Comparison of ENCODE assay signal across 18 mouse cellular contexts in genomic region chr1:172504756-172505155, GRCm38 (mm10). TPM values are rescaled to one million over a fixed set of nuclear protein-coding genes. Genes with fewer than 3 reads are reported as not detected.
DNase-seq lines count a peak whose midpoint lies in the region; ATAC-seq lines count a peak whose summit lies in the region.
"Had no signal": no experiment of that assay in that cellular context is flagged by ENCODE, and none has a peak within 500 bp of the region (broad histone marks: within the 10 kb centered on the region; RNA-seq: fewer than 3 reads in every experiment).

No protein-coding gene starts in this region.

- H3K27ac ChIP-seq in forebrain, embryonic 13.5 days: 0 out of 2 replicates have a peak overlapping the region, but pooled peaks have one; percentile 3
- no peak overlapping the region for H3K27ac ChIP-seq in forebrain, embryonic 15.5 days (replicated peaks)
- peak overlapping the region; percentile 55 for H3K27ac ChIP-seq in heart, embryonic 15.5 days
- H3K27ac ChIP-seq in neural tube, embryonic 13.5 days (replicated peaks): peak overlapping the region; percentile 52
- no peak overlapping the region for H3K27ac ChIP-seq in stomach, embryonic 16.5 days (ENCODE audit: low read length)

- peaks cover 48% of the 10 kb centered on the region for H3K4me1 ChIP-seq in forebrain, embryonic 13.5 days
- peaks cover 28% of the 10 kb centered on the region for H3K4me1 ChIP-seq in forebrain, embryonic 15.5 days
- peaks cover 71% of the 10 kb centered on the region for H3K4me1 ChIP-seq in heart, embryonic 15.5 days (replicated peaks)
- H3K4me1 ChIP-seq in neural tube, embryonic 13.5 days (replicated peaks): peaks cover 58% of the 10 kb centered on the region
- peaks cover 40% of the 10 kb centered on the region for H3K4me1 ChIP-seq in stomach, embryonic 16.5 days (ENCODE audit: control insufficient read depth, insufficient read depth, low read length)

- ATAC-seq in forebrain, embryonic 13.5 days: no peak
- ATAC-seq in forebrain, embryonic 15.5 days (replicated peaks): no peak
- no peak for ATAC-seq in heart, embryonic 15.5 days (replicated peaks; ENCODE audit: insufficient number of reproducible peaks, insufficient read depth, low FRiP score, low read depth)
- no peak for ATAC-seq in neural tube, embryonic 13.5 days (ENCODE audit: low read depth)
- ATAC-seq in stomach, embryonic 16.5 days (ENCODE audit: insufficient read depth, low FRiP score): no peak
- ATAC-seq: forebrain, embryonic 14.5 days; midbrain, embryonic 16.5 days had no signal

- intact Hi-C loops in heart, postnatal 36 days (cut with DNase I): loop anchor here (10.0 kb wide), 1 partner anchor 290 kb away; the partner anchor contains the start of gene Casq1

- no peak overlapping the region for H3K9ac ChIP-seq in forebrain, embryonic 13.5 days
- H3K9ac ChIP-seq in forebrain, embryonic 15.5 days (replicated peaks): no peak overlapping the region
- no peak overlapping the region for H3K9ac ChIP-seq in heart, embryonic 15.5 days
- H3K9ac ChIP-seq in neural tube, embryonic 13.5 days: 0 out of 2 replicates have a peak overlapping the region, but pooled peaks have one; percentile 45
- no peak overlapping the region for H3K9ac ChIP-seq in stomach, embryonic 16.5 days (ENCODE audit: low read length)

- no peaks in the 10 kb centered on the region for H3K36me3 ChIP-seq in forebrain, embryonic 13.5 days (ENCODE audit: poor library complexity, severe bottlenecking)
- no peaks in the 10 kb centered on the region for H3K36me3 ChIP-seq in forebrain, embryonic 15.5 days
- peaks cover 36% of the 10 kb centered on the region for H3K36me3 ChIP-seq in heart, embryonic 15.5 days
- H3K36me3 ChIP-seq in neural tube, embryonic 13.5 days: peaks cover 7% of the 10 kb centered on the region; the same call in 1 of the 2 replicates
- H3K36me3 ChIP-seq in stomach, embryonic 16.5 days (ENCODE audit: control insufficient read depth, insufficient read depth, low read length): peaks cover 14% of the 10 kb centered on the region

- H3K4me2 ChIP-seq in forebrain, embryonic 13.5 days: no peak overlapping the region
- no peak overlapping the region for H3K4me2 ChIP-seq in forebrain, embryonic 15.5 days (replicated peaks)
- peak overlapping the region; percentile 72 for H3K4me2 ChIP-seq in heart, embryonic 15.5 days
- H3K4me2 ChIP-seq in neural tube, embryonic 13.5 days: 0 out of 2 replicates have a peak overlapping the region, but pooled peaks have one; percentile 27
- H3K4me2 ChIP-seq in stomach, embryonic 16.5 days (ENCODE audit: low read depth, low read length): 0 out of 2 replicates have a peak overlapping the region, but pooled peaks have one; percentile 58

- DNase-seq in heart, postnatal 36 days: no peak
- no peak for DNase-seq in neural tube, embryonic 10.5 days (ENCODE audit: extremely low spot score, low spot score)
- DNase-seq in kidney, postnatal 14 days: no peak
- DNase-seq: adrenal gland, adult 2 months; embryo, embryonic 11 days; kidney, adult 18-20 months; kidney, postnatal 36 days; layer of hippocampus, adult 9-11 months; thymus, postnatal 36 days had no signal

- no peak overlapping the region for H3K4me3 ChIP-seq in forebrain, embryonic 13.5 days
- H3K4me3 ChIP-seq in forebrain, embryonic 15.5 days: no peak overlapping the region
- peak overlapping the region; percentile 24 for H3K4me3 ChIP-seq in heart, embryonic 15.5 days
- no peak overlapping the region for H3K4me3 ChIP-seq in neural tube, embryonic 13.5 days
- H3K4me3 ChIP-seq in stomach, embryonic 16.5 days (replicated peaks; ENCODE audit: low read length): no peak overlapping the region

- WGBS in forebrain, embryonic 13.5 days: 76% methylated on average over 8 of the region's 8 CpGs
- 67% methylated on average over 8 of the region's 8 CpGs for WGBS in forebrain, embryonic 15.5 days
- WGBS in heart, embryonic 15.5 days: 68% methylated on average over 8 of the region's 8 CpGs
- 75% methylated on average over 8 of the region's 8 CpGs for WGBS in neural tube, embryonic 13.5 days
- whole genome bisulfite sequencing in stomach, embryonic 16.5 days: 75% methylated on average over 8 of the region's 8 CpGs

- H3K9me3 ChIP-seq in forebrain, embryonic 13.5 days (replicated peaks): no peaks in the 10 kb centered on the region
- no peaks in the 10 kb centered on the region for H3K9me3 ChIP-seq in forebrain, embryonic 15.5 days
- H3K9me3 ChIP-seq in heart, embryonic 15.5 days (replicated peaks): no peaks in the 10 kb centered on the region
- no peaks in the 10 kb centered on the region for H3K9me3 ChIP-seq in neural tube, embryonic 13.5 days
- no peaks in the 10 kb centered on the region for H3K9me3 ChIP-seq in stomach, embryonic 16.5 days (replicated peaks; ENCODE audit: control insufficient read depth, low read length)

- H3K27me3 ChIP-seq in forebrain, embryonic 13.5 days: peaks cover 29% of the 10 kb centered on the region
- H3K27me3 ChIP-seq in forebrain, embryonic 15.5 days: peaks cover 7% of the 10 kb centered on the region; the same call in 1 of the 2 replicates
- H3K27me3 ChIP-seq in heart, embryonic 15.5 days: no peaks in the 10 kb centered on the region
- peaks cover 26% of the 10 kb centered on the region for H3K27me3 ChIP-seq in neural tube, embryonic 13.5 days
- no peaks in the 10 kb centered on the region for H3K27me3 ChIP-seq in stomach, embryonic 16.5 days (ENCODE audit: control insufficient read depth, insufficient read depth, low read length)

RNA-seq across cellular contexts. Expression of gene Tagln2, which starts 4.9 kb away (rescaled TPM):
- polyA plus RNA-seq in forebrain, embryonic 13.5 days (2015; fragmentation: Nextera tagmentation; extraction: Ambion mirVana): 52.9 and 55.8 TPM in 2 replicates
- polyA plus RNA-seq in forebrain, embryonic 15.5 days (2015; fragmentation: Nextera tagmentation; extraction: Ambion mirVana): 46.6 and 52.7 TPM in 2 replicates
- polyA plus RNA-seq in heart, embryonic 15.5 days (2015; fragmentation: Nextera tagmentation; extraction: Ambion mirVana): 276 and 327 TPM in 2 replicates
- 10 to 100 TPM; 71.9 to 78.4 TPM for total RNA-seq in heart, postnatal 36 days (2021)
- 160 and 187 TPM in 2 replicates for polyA plus RNA-seq in neural tube, embryonic 13.5 days (2015; fragmentation: Nextera tagmentation; extraction: Ambion mirVana)
- polyA plus RNA-seq in stomach, embryonic 16.5 days (2015; fragmentation: Nextera tagmentation; extraction: Ambion mirVana): 377 and 446 TPM in 2 replicates

RNA-seq across cellular contexts. Expression of gene Cfap45, which starts 15.8 kb away (rescaled TPM):
- 1.4 and 2.2 TPM in 2 replicates for polyA plus RNA-seq in forebrain, embryonic 13.5 days (2015; fragmentation: Nextera tagmentation; extraction: Ambion mirVana)
- 1.9 and 3.1 TPM in 2 replicates for polyA plus RNA-seq in forebrain, embryonic 15.5 days (2015; fragmentation: Nextera tagmentation; extraction: Ambion mirVana)
- polyA plus RNA-seq in heart, embryonic 15.5 days (2015; fragmentation: Nextera tagmentation; extraction: Ambion mirVana): 2.3 and 3.3 TPM in 2 replicates
- total RNA-seq in heart, postnatal 36 days (2021): under 1 TPM; 0.14 to 0.92 TPM
- polyA plus RNA-seq in neural tube, embryonic 13.5 days (2015; fragmentation: Nextera tagmentation; extraction: Ambion mirVana): 2.5 and 3.1 TPM in 2 replicates
- polyA plus RNA-seq in stomach, embryonic 16.5 days (2015; fragmentation: Nextera tagmentation; extraction: Ambion mirVana): 2.6 and 3.1 TPM in 2 replicates

RNA-seq across cellular contexts. Expression of gene Igsf9, which starts 23.2 kb away (rescaled TPM):
- 78.7 and 90.7 TPM in 2 replicates for polyA plus RNA-seq in forebrain, embryonic 13.5 days (2015; fragmentation: Nextera tagmentation; extraction: Ambion mirVana)
- polyA plus RNA-seq in forebrain, embryonic 15.5 days (2015; fragmentation: Nextera tagmentation; extraction: Ambion mirVana): 74.0 and 78.3 TPM in 2 replicates
- 2.9 and 7.7 TPM in 2 replicates for polyA plus RNA-seq in heart, embryonic 15.5 days (2015; fragmentation: Nextera tagmentation; extraction: Ambion mirVana)
- under 1 TPM; 0.75 to 0.76 TPM for total RNA-seq in heart, postnatal 36 days (2021)
- 62.6 and 65.9 TPM in 2 replicates for polyA plus RNA-seq in neural tube, embryonic 13.5 days (2015; fragmentation: Nextera tagmentation; extraction: Ambion mirVana)
- 51.6 and 55.3 TPM in 2 replicates for polyA plus RNA-seq in stomach, embryonic 16.5 days (2015; fragmentation: Nextera tagmentation; extraction: Ambion mirVana)
- total RNA-seq: granulocyte monocyte progenitor cell, adult 5-6 weeks had no signal

RNA-seq across cellular contexts. Expression of gene Slamf9, which starts 29.6 kb away (rescaled TPM):
- polyA plus RNA-seq in forebrain, embryonic 13.5 days (2015; fragmentation: Nextera tagmentation; extraction: Ambion mirVana): 0.21 and 0.23 TPM in 2 replicates
- not detected in 2 replicates for polyA plus RNA-seq in forebrain, embryonic 15.5 days (2015; fragmentation: Nextera tagmentation; extraction: Ambion mirVana)
- 0.83 and 1.1 TPM in 2 replicates for polyA plus RNA-seq in heart, embryonic 15.5 days (2015; fragmentation: Nextera tagmentation; extraction: Ambion mirVana)
- total RNA-seq in heart, postnatal 36 days (2021): 1 to 10 TPM; 1.1 to 1.5 TPM
- 0.37 TPM in 1 of 2 replicates, not detected in the other for polyA plus RNA-seq in neural tube, embryonic 13.5 days (2015; fragmentation: Nextera tagmentation; extraction: Ambion mirVana)
- 0.59 and 0.91 TPM in 2 replicates for polyA plus RNA-seq in stomach, embryonic 16.5 days (2015; fragmentation: Nextera tagmentation; extraction: Ambion mirVana)
- total RNA-seq: granulocyte monocyte progenitor cell, adult 5-6 weeks; megakaryocyte-erythroid progenitor cell, adult 5-6 weeks had no signal

RNA-seq across cellular contexts. Expression of gene Vsig8, which starts 51.0 kb away (rescaled TPM):
- polyA plus RNA-seq in forebrain, embryonic 13.5 days (2015; fragmentation: Nextera tagmentation; extraction: Ambion mirVana): 0.11 and 0.14 TPM in 2 replicates
- 0.14 and 0.20 TPM in 2 replicates for polyA plus RNA-seq in forebrain, embryonic 15.5 days (2015; fragmentation: Nextera tagmentation; extraction: Ambion mirVana)
- polyA plus RNA-seq in heart, embryonic 15.5 days (2015; fragmentation: Nextera tagmentation; extraction: Ambion mirVana): 0.34 and 0.55 TPM in 2 replicates
- total RNA-seq in heart, postnatal 36 days (2021): not detected
- 0.82 and 0.85 TPM in 2 replicates for polyA plus RNA-seq in neural tube, embryonic 13.5 days (2015; fragmentation: Nextera tagmentation; extraction: Ambion mirVana)
- 1.6 and 2.5 TPM in 2 replicates for polyA plus RNA-seq in stomach, embryonic 16.5 days (2015; fragmentation: Nextera tagmentation; extraction: Ambion mirVana)
- total RNA-seq: granulocyte monocyte progenitor cell, adult 5-6 weeks; megakaryocyte-erythroid progenitor cell, adult 5-6 weeks had no signal

Comparison
In these comparisons a context has a peak if more than half of its experiments do, and no peak if none do; other contexts are left out.
1. H3K27ac ChIP-seq: peak in forebrain, embryonic 13.5 days (single experiment), heart, embryonic 15.5 days (single experiment) and neural tube, embryonic 13.5 days (single experiment); none in forebrain, embryonic 15.5 days (single experiment) and stomach, embryonic 16.5 days (single experiment).
2. H3K4me2 ChIP-seq: peak in heart, embryonic 15.5 days (single experiment), neural tube, embryonic 13.5 days (single experiment) and stomach, embryonic 16.5 days (single experiment); none in forebrain, embryonic 13.5 days (single experiment) and forebrain, embryonic 15.5 days (single experiment).